Mouse (Mus musculus) heart, adult 9 months (tissue): Measurements from ENCODE around the gene Sgsh.
A peak's percentile ranks its signal among the peaks of the same experiment; 100 is the strongest.
"Not testable (repeated sequence)": the region's sequence is repeated elsewhere in the genome, so short reads cannot be mapped to it uniquely, and the experiment has no call there.

Experiments
- DNase-seq, 2 experiments: peaks; one replicate each; pipeline ENCODE4 v3.0.0; 2022; ENCODE audit warnings: low spot score in 2 of 2

Sgsh gene

DNA sequence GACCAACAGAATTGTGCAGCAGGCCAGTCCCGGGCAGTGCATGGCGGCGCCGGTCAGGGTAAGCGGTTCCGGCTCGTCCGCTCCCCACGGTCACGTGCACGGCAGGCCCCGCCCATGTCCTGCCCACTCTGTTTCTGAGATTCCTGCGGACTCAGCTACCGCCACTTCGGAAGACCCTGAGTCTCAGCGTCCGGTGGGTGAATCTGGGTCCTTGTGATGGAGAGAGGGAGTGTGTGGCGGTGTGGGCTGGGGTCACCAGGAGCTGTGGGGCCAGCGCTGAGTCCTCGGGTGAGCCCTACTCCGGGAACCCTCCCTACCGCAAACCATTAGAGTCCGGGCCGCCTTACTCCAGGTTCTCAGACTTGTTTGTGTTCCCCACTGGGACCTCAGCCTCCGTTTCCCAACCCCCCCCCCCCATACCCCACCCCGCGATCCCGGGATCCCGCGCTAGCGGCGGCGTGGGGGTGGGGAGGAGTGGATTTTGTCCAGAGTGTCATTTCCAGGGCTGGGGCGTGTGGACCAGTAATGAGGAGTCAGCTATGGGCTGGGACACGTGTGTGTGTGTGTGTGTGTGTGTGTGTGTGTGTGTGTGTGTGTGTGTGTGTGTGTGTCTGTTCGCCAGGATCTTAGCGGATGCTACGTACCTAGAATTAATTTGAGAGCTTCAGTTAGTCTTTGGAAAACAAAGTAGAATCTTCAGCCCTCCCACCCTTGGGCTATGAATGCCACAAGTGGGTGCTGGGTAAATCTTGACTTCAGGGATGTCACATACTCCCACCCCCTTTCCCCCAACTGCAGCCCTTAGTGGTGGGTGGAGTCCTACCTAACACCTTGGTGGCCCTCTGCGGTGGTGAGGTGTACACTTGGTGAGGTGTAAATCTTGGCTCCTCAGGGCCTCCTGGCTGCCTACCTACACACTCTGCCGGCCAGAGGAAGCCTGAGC, at the start of gene Sgsh, which contains the start of gene Slc26a11:
Gene Sgsh, minus strand, starts transcription at position 94 of the 943 bp plus-strand sequence.
Gene Slc26a11, plus strand, starts transcription at position 115 of the 943 bp plus-strand sequence.
- DNase-seq: peak; percentile 87 to 89

DNA sequence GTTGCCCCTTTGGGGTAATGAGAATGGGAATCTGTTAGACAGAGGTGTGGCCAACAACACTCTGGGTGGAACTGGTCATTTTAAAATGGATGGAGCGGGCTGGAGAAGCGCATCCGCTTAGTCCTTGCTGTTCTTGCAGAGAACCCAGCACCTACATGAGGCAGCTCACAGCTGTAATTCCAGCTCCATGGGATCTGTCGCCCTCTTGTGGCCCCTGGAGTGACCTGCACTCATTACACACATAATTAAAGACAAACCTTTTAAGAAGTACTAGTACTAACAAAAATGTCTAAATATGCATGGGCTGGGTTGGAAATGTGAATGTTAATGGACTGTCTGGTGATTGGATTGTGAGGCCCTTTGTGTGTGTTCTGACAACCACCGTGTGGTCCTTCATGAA, 49.3 kb upstream of the Sgsh start:
- no peak for DNase-seq

GRCm38 (mm10) chr11:119402501-119403160, 47.3 kb upstream of the Sgsh start:
- DNase-seq: peak in 1 of 2 experiments; percentile 7

GRCm38 (mm10) chr11:119396461-119396860, 41.1 kb upstream of the Sgsh start:
- no peak for DNase-seq

- no peak for DNase-seq
Observed at GRCm38 (mm10) chr11:119395931-119396330, 40.6 kb upstream of the Sgsh start.

GRCm38 (mm10) chr11:119395394-119395793, 40.1 kb upstream of the Sgsh start:
- DNase-seq: no peak

GRCm38 (mm10) chr11:119394210-119394609, 38.9 kb upstream of the Sgsh start:
- no peak for DNase-seq

- DNase-seq: no peak
Observed at GRCm38 (mm10) chr11:119393483-119393804, 38.1 kb upstream of the Sgsh start.

DNA sequence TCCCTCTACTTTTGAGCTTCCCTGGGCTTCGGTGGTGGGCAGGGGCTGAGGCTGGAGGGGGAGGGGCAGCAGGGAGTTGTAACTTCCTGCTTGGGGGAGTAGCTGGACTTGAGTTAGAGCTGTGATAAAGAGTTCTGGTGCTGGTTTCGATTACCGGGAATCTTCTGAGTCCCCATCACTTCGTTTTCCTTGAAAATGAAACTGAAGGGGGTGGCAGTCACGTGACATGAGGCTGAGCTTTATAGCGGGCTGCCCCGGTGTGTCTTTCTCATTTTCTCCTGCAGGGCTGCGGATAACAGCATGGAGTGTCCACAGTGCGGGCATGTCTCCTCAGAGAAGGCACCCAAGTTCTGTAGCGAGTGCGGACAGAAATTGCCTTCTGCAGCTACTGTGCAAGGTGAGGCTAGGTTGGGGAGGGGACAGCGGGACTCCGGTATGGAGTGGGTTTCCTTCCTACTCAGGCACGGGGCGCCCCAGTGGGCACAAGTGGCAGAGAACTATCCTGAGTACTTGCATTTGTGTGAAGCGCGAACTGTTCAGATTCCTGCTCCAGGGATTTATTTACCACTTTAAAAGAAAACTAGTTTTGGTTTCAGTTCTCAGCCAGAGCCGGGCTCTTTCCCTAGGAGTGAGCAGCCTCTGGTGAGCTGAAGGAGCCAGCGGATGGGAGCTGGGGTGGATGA, 37.6 kb upstream of the Sgsh start, which contains the start of gene Rnf213:
Gene Rnf213, plus strand, starts transcription at position 301 of the 683 bp plus-strand sequence.
- peak; percentile 82 to 84 for DNase-seq

- DNase-seq: peak; percentile 55 to 68
Observed at GRCm38 (mm10) chr11:119392001-119392614, 36.8 kb upstream of the Sgsh start.

GRCm38 (mm10) chr11:119391386-119392000, 36.2 kb upstream of the Sgsh start:
- no peak for DNase-seq

DNA sequence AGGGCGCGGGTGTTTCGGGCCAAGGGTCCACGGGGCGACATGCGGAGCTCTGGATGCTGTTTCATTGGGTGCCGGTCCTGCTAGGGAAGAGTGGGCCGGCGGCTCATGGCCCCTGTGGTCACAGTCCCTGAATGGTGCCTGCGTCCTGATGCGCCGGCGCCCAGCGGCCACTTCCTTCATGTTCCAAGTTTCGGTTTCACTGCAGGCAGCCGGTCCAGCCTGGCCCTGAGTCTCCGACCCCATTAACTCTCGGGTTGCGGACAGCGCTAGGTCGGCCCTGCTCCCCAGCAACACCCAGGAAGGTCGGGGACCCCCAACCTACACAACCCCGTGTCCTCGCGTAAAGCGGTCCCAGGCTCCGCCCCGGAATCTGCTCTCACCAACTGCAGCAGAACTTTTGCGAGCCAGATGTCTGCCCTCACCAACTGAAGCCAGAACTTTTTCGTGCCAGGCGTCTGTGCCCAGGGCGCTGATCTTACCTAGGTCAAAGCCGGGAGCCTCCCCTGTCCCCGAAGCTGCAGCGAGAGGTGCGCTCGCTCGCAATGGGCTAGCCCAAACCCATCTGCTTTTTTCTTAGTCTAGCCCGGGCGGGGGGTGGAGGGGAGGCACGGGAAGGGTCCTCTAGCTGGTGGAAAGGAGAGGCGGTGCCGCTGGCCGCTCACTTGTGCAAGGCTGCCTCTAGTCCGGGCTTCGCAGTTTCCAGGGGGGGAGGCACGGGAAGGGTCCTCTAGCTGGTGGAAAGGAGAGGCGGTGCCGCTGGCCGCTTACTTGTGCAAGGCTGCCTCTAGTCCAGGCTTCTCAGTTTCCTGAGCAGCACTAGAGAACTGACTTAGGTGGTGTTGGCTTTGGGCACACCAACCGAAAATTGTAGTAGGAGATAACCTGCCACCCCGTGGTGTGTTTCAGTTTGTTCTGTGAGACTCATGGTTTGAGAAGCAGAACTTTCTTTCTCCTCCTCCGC, 35.2 kb upstream of the Sgsh start:
- DNase-seq: peak; percentile 84 to 85

DNA sequence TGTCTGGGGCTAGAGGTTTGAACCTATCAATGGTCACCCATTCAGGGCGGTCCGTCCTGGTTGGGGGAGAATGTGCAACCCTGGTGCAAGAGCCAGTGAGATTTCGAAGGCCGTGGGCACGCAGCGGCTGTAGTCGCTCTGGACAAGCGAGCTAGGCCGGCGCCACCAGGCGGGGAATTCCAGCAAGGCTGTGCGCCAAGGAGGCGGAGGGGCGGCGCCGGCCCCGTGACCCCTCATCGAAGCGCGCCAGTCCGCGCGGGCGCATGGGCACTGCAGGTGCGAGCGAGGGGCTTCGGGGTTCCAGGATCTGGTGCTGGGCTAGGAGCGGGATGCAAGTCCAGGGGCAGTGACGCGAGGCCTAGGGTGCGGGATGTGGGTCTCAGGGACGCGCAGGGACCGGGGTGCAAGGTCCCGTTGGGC, 34.5 kb upstream of the Sgsh start:
- DNase-seq: peak; percentile 73 to 82

- not testable (repeated sequence) for DNase-seq
Observed at GRCm38 (mm10) chr11:119387273-119387672, 31.9 kb upstream of the Sgsh start.

- no peak for DNase-seq
Observed at GRCm38 (mm10) chr11:119386306-119386705, 31.0 kb upstream of the Sgsh start.

DNA sequence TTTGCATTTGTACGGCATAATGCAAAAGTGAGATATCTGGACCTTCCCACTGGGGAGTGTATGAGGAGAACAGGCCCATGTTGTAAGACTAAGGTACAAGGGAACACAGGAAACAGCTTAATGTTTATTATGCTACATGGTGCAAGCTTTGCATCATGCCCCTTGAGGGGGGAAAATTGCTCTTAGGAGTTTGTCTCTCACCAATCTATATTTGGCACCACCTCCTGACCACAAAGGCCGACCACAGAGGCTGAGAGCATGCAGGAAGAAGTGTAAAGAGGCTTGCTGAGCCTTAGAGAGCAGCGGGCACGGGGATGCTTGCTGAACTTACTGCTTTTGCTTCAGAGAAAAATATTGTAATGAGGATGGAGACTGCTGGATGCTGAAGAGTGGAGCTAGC, 29.6 kb upstream of the Sgsh start:
- no peak for DNase-seq

DNA sequence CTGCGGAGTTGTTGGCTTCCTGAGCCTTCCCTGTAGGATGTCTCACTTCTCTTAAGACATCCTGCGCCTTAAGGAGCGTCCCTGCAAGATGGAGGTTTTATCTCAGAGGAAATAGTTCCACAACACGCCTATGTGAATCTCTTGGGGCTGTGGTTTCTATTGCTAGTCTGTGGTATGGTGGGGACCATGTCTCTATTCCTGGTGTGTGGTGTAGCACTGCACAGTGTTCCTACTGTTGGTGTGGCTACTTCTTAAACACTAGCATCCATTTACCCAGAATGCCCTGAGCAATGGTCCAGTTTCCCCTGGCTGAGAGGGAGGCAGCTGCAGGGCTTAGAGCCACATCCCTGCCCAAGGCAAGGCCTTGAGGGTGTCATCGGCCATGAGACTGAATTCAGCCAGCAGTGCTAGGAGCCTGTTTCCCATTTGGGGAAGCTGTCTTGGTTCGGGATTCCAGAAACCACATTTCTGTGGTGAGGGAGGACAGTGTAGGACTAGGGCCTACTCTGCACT, 27.1 kb upstream of the Sgsh start:
- DNase-seq: no peak

GRCm38 (mm10) chr11:119381631-119382337, 26.4 kb upstream of the Sgsh start:
- DNase-seq: no peak

GRCm38 (mm10) chr11:119378551-119378950, 23.2 kb upstream of the Sgsh start:
- DNase-seq: no peak
